Mouse (Mus musculus): Measurements from ENCODE around the gene Entr1.

Gene Entr1

GRCm38 (mm10) chr2:26348241-26348640 is 40.9 kb downstream of the Entr1 start:
- DNase-seq (ENCODE audit: low spot score in 2 of 2), result no peak

DNA sequence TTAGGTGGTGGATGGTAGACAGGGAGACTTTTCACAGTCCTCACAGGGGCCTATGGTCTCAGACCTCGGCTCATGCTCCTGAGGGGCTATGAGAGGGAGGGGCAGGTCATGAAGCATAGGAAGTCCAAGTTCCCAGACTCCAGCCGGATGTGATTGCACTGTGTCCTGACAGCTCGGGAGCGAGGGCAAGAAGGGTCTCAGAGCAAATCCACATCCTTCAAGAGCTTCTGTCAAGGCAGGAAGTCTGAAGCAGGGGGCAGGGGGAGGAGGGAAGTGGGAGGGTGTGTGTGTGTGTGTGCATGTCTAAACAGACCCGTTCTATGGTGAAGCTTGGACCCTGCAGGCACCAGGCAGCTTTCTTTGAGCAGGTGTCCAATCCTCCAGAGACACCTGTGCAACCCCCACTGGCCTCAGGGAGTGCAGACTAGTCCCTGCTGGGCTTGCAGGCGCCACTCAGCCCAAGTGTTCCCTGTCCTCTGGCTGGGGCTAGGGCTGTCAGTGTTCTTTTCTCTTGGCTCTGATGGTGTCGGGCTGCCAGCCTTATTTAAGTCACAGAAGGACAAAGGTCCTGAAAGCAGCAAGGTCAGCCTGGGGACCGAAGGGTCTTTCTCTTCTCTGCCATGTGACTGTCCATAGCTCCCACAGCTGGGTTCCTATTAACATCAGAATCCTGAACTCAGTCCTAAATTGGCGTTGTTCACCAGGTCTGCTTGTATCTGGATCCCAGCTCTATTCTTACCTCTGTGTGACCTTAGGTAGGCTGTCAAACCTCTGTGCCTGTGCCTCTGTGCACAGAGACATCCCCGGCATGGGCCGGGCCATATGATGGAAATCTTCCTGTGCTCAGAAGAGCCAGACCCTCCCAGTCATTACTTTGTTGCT is 46.3 kb downstream of the Entr1 start:
- no peak for DNase-seq (ENCODE audit: low spot score in 2 of 2)

DNA sequence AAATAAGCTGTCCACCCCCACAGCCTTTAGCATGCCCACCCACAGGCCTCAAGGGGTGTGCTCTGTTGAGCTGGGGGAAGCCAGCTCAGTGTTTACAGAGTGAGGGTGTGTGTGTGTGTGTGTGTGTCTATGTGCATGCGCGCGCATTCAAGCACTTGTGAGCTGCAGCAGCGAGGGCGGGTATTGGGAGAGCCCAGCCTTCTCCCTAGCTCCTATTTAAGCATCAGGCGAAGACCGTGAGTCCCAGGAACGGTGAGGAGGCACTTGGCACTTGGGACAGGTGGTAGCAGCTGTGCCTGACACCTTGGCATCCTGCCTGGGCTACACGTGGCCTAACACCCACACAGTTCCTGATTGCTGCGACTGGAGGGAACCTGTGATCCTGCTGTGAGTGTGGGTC is 47.1 kb downstream of the Entr1 start:
- DNase-seq (ENCODE audit: low spot score in 2 of 2), result peak in 1 of 2 experiments; percentile 12

GRCm38 (mm10) chr2:26341510-26341981 is 47.6 kb downstream of the Entr1 start:
- DNase-seq (ENCODE audit: low spot score in 2 of 2), result no peak

GRCm38 (mm10) chr2:26339204-26339551 is 49.9 kb downstream of the Entr1 start:
- no peak for DNase-seq (ENCODE audit: low spot score in 2 of 2)

GRCm38 (mm10) chr2:26338302-26339203 is 50.6 kb downstream of the Entr1 start:
- DNase-seq (ENCODE audit: low spot score in 2 of 2), result no peak

Data from spleen, postnatal 4 days (tissue).